Mouse (Mus musculus): ENCODE data around the gene Dlg3.

Gene Dlg3

DNA sequence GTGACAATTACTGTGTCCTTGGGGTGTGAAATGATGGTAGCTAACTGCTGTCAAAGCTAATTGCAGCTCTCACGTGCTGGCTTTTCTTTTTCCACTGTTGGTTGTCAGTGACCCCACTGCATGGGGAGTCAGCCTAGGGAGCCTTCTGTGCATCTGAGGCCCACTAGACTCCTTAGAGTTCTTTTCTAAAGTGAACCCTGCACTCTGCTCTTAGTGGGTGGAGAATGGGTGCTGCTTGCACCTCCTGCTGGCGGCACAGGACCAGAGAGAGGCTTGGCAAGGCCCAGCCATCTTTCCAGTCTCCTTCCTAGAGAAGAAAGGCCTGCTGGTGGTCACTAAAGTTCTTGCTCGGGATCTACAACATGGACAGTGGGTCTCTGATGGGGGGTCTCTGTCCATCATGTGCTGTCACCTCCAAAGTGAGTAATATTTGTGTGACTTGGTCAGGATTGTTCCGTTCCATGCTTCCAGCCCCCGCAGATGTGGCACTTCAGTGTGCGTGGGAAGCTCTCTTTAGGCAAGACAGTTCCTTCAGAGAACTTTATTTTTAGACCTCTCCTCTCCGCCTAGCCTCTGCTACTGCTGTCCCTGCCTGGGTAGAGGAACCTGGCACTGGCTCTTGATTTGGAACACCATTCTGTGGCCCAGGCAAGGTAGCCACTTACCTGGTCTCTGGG, 30.5 kb downstream of the Dlg3 start:
- DNase-seq (ENCODE audit: low spot score in 2 of 2), result no peak

- DNase-seq (ENCODE audit: low spot score in 2 of 2), result no peak
Measured at GRCm38 (mm10) chrX:100800643-100801042, 33.1 kb downstream of the Dlg3 start.

DNA sequence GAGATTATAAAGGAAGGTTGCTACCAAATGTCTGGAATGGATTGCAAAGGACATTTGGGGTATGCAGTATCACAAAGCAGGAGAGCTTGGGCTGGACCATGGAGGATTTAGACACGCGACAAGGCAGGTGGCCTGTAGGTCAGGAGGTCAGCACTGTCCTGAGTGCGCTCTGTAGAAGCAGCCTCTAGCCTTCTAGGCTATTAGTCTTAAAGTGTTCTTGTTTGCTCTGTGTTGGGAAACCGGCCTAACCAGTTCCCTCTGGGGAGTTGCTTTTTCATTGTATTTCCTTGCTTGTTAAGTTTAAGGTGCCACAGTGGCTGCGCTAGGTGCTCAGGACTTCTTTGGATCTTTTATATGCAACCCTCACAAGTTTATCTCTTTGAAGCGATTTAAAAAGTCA, 34.5 kb downstream of the Dlg3 start:
- no peak for DNase-seq (ENCODE audit: low spot score in 2 of 2)

DNA sequence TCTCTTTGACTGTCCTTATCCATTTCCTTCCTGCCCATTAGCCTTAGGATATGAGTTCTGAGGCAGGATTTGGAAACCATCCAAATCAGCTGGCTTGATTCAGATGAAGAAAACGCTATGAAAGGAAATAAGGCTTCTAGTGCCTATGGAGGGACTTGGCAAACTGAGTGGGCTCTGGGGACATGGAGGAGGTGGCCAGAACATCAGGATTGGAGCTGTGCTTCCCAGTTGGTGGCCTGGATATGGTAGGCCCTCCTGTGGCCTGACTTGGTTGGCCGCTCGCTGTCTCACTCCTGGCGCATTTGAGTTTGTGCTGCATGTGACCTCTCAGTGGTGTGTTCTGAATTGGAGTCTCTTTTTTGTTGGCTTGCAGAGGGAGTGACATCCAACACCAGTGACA, 43.6 kb downstream of the Dlg3 start:
- DNase-seq (ENCODE audit: low spot score in 2 of 2), result no peak

DNA sequence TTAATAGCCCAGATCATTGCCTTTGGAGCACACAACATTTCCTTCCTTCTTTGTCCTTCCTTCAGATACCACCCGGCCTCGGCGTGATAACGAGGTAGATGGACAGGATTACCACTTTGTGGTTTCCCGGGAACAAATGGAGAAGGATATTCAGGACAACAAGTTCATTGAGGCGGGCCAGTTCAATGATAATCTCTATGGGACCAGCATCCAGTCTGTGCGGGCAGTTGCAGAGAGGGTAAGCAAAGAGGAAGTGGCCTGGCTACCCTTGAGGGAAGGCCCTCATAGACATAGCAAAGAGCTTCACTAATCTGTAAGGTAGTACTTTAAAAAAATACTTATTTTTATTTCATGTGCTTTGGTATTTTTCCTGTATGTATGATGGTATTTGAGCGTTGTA, 46.6 kb downstream of the Dlg3 start:
- no peak for DNase-seq (ENCODE audit: low spot score in 2 of 2)

- no peak for DNase-seq (ENCODE audit: low spot score in 2 of 2)
Measured at GRCm38 (mm10) chrX:100815766-100816165, 48.2 kb downstream of the Dlg3 start.

DNA sequence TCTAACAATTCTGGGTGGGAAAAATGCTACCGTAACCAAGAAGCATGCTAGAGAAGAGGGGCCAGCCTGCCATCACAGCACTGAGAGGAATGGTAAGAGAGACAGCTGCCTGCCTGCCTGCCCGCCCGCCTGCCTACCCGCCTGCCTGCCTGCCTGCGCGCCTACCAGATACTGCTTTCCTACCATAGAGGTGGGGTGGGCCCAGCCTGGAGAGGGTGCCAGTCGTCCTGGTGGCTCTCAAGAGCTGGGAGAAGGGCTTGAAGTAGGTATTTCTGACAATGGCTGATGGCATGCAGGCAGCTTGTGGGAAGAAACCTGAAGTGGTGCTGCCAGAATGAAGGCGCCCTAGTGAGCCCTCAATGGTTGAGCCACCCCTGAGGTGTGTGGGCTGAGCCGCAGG, 51.2 kb downstream of the Dlg3 start:
- DNase-seq (ENCODE audit: low spot score in 2 of 2), result no peak

GRCm38 (mm10) chrX:100821149-100821548, 53.6 kb downstream of the Dlg3 start:
- no peak for DNase-seq (ENCODE audit: low spot score in 2 of 2)

GRCm38 (mm10) chrX:100825557-100825956, 58.0 kb downstream of the Dlg3 start:
- DNase-seq (ENCODE audit: low spot score in 2 of 2), result no peak

GRCm38 (mm10) chrX:100832806-100833205, 65.3 kb downstream of the Dlg3 start:
- DNase-seq (ENCODE audit: low spot score in 2 of 2), result no peak

- no peak for DNase-seq (ENCODE audit: low spot score in 2 of 2)
Measured at GRCm38 (mm10) chrX:100839211-100839610, 71.7 kb downstream of the Dlg3 start.

Measured in spleen, postnatal 14 days (tissue).